Mouse (Mus musculus) heart, embryonic 16.5 days (tissue): ENCODE results near the gene Kcnj4. TPM values are rescaled to one million over a fixed set of nuclear protein-coding genes. Genes with fewer than 3 reads are reported as not detected.
A peak's percentile ranks its signal among the peaks of the same experiment; 100 is the strongest.

Experiments used
- ATAC-seq: fragments of 200-750 bp; cut with Nextera tagmentation; replicated peaks from 2 replicates; pipeline ENCODE4 v1.8.0; 2017; ENCODE audit warnings: moderate number of reproducible peaks; ENCODE audit not compliant: insufficient read depth, low FRiP score; ENCODE audit errors: extremely low read depth
- H3K27ac ChIP-seq: fragments of 300-500 bp; sonication (generic); 2 replicates; pipeline ENCODE4 v1.5.1; 2014; ENCODE audit warnings: mild to moderate bottlenecking, low read length, control low read depth, moderate library complexity
- H3K27me3 ChIP-seq: fragments of 300-500 bp; sonication (generic); 2 replicates; pipeline ENCODE4 v1.6.1; 2014; ENCODE audit warnings: low read length, mixed read lengths; ENCODE audit not compliant: control insufficient read depth, insufficient read depth
- H3K36me3 ChIP-seq: fragments of 300-500 bp; sonication (generic); 2 replicates; pipeline ENCODE4 v1.6.1; 2014; ENCODE audit not compliant: control insufficient read depth, insufficient read depth
- H3K4me1 ChIP-seq: fragments of 300-500 bp; sonication (generic); 2 replicates; pipeline ENCODE4 v1.6.1; 2014; ENCODE audit warnings: low read length, mixed read lengths; ENCODE audit not compliant: control insufficient read depth, insufficient read depth
- H3K4me2 ChIP-seq: fragments of 300-500 bp; sonication (generic); 2 replicates; pipeline ENCODE4 v1.6.1; 2014; ENCODE audit warnings: low read depth, mild to moderate bottlenecking, control low read depth, low read length
- H3K4me3 ChIP-seq: fragments of 300-500 bp; sonication (generic); 2 replicates; pipeline ENCODE4 v1.5.1; 2014; ENCODE audit warnings: mild to moderate bottlenecking, control low read depth, low read length
- H3K9ac ChIP-seq: fragments of 300-500 bp; sonication (generic); 2 replicates; pipeline ENCODE4 v1.6.1; 2014; ENCODE audit warnings: low read length, control low read depth
- H3K9me3 ChIP-seq: fragments of 300-500 bp; sonication (generic); replicated peaks from 2 replicates; pipeline ENCODE4 v1.6.1; 2016; ENCODE audit warnings: low read length; ENCODE audit not compliant: control insufficient read depth
- WGBS: fragments of 180-500 bp; shearing (Covaris S2); extraction: QIAGEN DNeasy Blood & Tissue Kit; methylation state at CpG from one replicate; pipeline ENCODE4 v1.1.7; 2014; 5-methylcytosine and 5-hydroxymethylcytosine counted together
- microRNA-seq: library from miRNA; unstranded; fragments of <30 nt; microRNA quantifications from one replicate; pipeline ENCODE4, GENCODE M21; 2017
- polyA plus RNA-seq: library from polyadenylated mRNA; unstranded; fragments of >200 nt; fragmentation: Nextera tagmentation; extraction: Ambion mirVana; gene quantifications from 2 replicates; pipeline ENCODE4 v1.2.1, GENCODE M21; 2015

Gene Kcnj4
- polyA plus RNA-seq, 1 experiment from 2014 or later = 0.22 TPM

DNA sequence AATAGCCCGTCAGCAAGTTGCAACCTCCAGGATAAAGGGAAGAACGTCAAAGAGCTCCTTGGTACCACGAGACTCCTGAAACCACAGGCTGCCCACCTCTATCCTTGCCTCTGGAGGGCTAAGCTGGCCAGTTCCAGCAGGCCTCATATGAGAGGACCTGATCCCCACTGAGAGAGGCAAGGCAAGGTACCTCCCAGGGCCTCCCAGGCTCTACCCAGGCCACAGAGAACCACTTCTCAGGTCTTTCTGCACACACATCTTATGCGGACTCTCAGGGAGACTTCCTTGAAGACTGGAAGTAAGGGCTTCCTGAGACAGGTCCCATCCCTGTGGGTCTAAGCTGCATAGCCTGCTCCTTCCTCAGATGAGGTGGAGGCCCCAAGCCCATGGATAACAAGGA is 65.7 kb downstream of the Kcnj4 start:
- H3K4me2 ChIP-seq = peak overlapping the region; percentile 94; the same call in 1 of the 2 replicates
- no peak overlapping the region for H3K4me3 ChIP-seq
- peaks cover 7% of the 10 kb centered on the region for H3K36me3 ChIP-seq
- peaks cover 72% of the 10 kb centered on the region for H3K4me1 ChIP-seq
- H3K27ac ChIP-seq = no peak overlapping the region; the same call in 1 of the 2 replicates
- H3K9me3 ChIP-seq = no peaks in the 10 kb centered on the region
- ATAC-seq = no peak
- no peaks in the 10 kb centered on the region for H3K27me3 ChIP-seq
- 64% methylated on average over 4 of the region's 4 CpGs for WGBS
- peak overlapping the region; percentile 58 for H3K9ac ChIP-seq

DNA sequence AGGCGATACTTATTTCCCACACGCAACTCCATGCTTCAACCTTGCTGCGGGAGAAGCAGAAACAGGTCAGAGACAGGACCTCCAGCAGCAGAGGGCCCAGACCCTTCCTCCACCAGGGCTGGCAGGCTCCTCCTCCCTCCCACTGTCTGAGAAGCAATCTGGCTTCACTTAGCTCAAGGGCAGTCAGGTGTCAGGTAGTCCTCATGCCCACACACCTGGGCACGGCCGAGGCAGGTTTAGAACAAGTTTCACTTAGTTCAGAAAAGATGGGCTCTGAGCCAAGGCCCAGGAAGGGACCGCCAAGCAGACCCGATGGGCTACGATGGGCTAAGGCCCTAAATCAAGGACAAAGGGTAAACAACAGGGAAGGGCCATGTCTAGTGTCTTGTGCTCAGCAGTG is 66.2 kb downstream of the Kcnj4 start:
- Histone ChIP-seq H3K27ac (peak overlapping the region; percentile 58), H3K4me2 (peak overlapping the region; percentile 94), H3K4me1 (peaks cover 68% of the 10 kb centered on the region), H3K36me3 (peaks cover 7% of the 10 kb centered on the region), H3K9me3 (no peaks in the 10 kb centered on the region), H3K27me3 (no peaks in the 10 kb centered on the region), H3K9ac (peak overlapping the region; percentile 58), H3K4me3 (0 out of 2 replicates have a peak overlapping the region, but pooled peaks have one; percentile 2)
- no peak for ATAC-seq
- WGBS = 52% methylated on average over 8 of the region's 8 CpGs

DNA sequence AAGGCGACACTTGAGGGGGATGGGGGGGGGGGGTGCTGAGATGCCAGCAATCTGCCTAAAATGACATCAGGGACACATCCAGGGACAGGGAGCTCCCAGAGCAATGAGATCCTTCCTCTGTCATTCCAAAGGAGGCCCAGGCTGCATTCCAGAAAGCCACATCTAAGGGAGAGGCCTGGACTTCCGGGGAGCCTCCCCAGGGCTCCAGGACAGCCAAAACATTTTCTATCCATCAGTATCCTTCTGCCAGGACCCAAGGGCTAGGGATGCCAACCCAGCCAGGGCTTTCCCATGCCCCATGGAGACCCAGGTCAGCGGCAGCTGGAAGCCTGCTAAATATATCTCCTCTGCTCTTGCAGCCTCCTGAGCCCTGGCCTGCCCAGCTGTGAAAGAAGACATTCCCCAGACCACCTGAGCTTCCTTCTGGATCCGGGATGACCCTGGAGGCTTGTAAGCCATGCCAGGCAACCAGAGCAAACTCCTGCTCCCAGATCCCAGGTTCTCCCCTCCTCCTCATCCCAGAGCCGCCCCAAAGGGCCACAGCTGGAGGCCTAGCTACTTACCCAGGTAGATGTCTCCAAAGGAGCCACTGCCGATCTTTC is 66.7 kb downstream of the Kcnj4 start:
- ATAC-seq = no peak
- Histone ChIP-seq H3K4me1 (peaks cover 72% of the 10 kb centered on the region), H3K9ac (peak overlapping the region; percentile 58), H3K4me3 (0 out of 2 replicates have a peak overlapping the region, but pooled peaks have one; percentile 2), H3K27ac (peak overlapping the region; percentile 58), H3K9me3 (no peaks in the 10 kb centered on the region), H3K4me2 (peak overlapping the region; percentile 94), H3K27me3 (no peaks in the 10 kb centered on the region), H3K36me3 (peaks cover 7% of the 10 kb centered on the region)
- WGBS = 40% methylated on average over 6 of the region's 6 CpGs

GRCm38 (mm10) chr15:79437541-79438208 is 67.4 kb downstream of the Kcnj4 start:
- Histone ChIP-seq H3K36me3 (peaks cover 7% of the 10 kb centered on the region), H3K9ac (no peak overlapping the region), H3K4me2 (no peak overlapping the region), H3K4me1 (peaks cover 75% of the 10 kb centered on the region), H3K4me3 (no peak overlapping the region), H3K27ac (no peak overlapping the region), H3K9me3 (no peaks in the 10 kb centered on the region), H3K27me3 (no peaks in the 10 kb centered on the region)
- WGBS = 76% methylated on average over 12 of the region's 12 CpGs
- no peak for ATAC-seq

GRCm38 (mm10) chr15:79436481-79436921 is 68.5 kb downstream of the Kcnj4 start:
- no peak overlapping the region for H3K4me3 ChIP-seq
- H3K27ac ChIP-seq = peak overlapping the region; percentile 58
- WGBS = 43% methylated on average over 7 of the region's 7 CpGs
- peak overlapping the region; percentile 24; the same call in 1 of the 2 replicates for H3K9ac ChIP-seq
- H3K9me3 ChIP-seq = no peaks in the 10 kb centered on the region
- 0 out of 2 replicates have a peak overlapping the region, but pooled peaks have one; percentile 6 for H3K4me2 ChIP-seq
- peaks cover 7% of the 10 kb centered on the region for H3K36me3 ChIP-seq
- peaks cover 80% of the 10 kb centered on the region for H3K4me1 ChIP-seq
- no peak for ATAC-seq
- no peaks in the 10 kb centered on the region for H3K27me3 ChIP-seq

GRCm38 (mm10) chr15:79435191-79435671 is 69.8 kb downstream of the Kcnj4 start:
- Histone ChIP-seq H3K9ac (peak overlapping the region; percentile 27), H3K4me1 (peaks cover 73% of the 10 kb centered on the region), H3K9me3 (no peaks in the 10 kb centered on the region), H3K36me3 (peaks cover 12% of the 10 kb centered on the region), H3K27ac (peak overlapping the region; percentile 76), H3K4me2 (no peak overlapping the region; the same call in 1 of the 2 replicates), H3K27me3 (no peaks in the 10 kb centered on the region), H3K4me3 (no peak overlapping the region)
- 26% methylated on average over 7 of the region's 7 CpGs for WGBS
- no peak for ATAC-seq

Small RNA genes lying within 50 kb of the gene (microRNA-seq; reads per million reads assigned to microRNA genes)
- gene Gm44302 = not detected

Other genes with a start within 250 kb of the Kcnj4 start
- 14.2 and 17.3 TPM in 2 replicates for gene Baiap2l2, start 219.7 kb downstream of the Kcnj4 start, polyA plus RNA-seq
- gene Pla2g6, start 176.9 kb downstream of the Kcnj4 start, polyA plus RNA-seq = 12.1 and 13.7 TPM in 2 replicates
- 3.9 and 4.1 TPM in 2 replicates for gene Maff, start 158.6 kb downstream of the Kcnj4 start, polyA plus RNA-seq
- gene Tmem184b, start 101.7 kb downstream of the Kcnj4 start, polyA plus RNA-seq = 71.7 and 75.2 TPM in 2 replicates
- gene Csnk1e, start 49.7 kb downstream of the Kcnj4 start, polyA plus RNA-seq = 54.0 and 70.2 TPM in 2 replicates
- gene Kdelr3, start 11.2 kb upstream of the Kcnj4 start, polyA plus RNA-seq = 69.2 and 69.8 TPM in 2 replicates
- gene Ddx17, start 41.5 kb upstream of the Kcnj4 start, polyA plus RNA-seq = 30.8 and 30.9 TPM in 2 replicates
- gene Dmc1, start 99.9 kb upstream of the Kcnj4 start, polyA plus RNA-seq = 1.3 and 1.4 TPM in 2 replicates
- gene Fam227a, start 153.7 kb upstream of the Kcnj4 start, polyA plus RNA-seq = 0.75 and 1.1 TPM in 2 replicates
- 59.5 and 59.8 TPM in 2 replicates for gene Cby1, start 154.0 kb upstream of the Kcnj4 start, polyA plus RNA-seq
- gene Tomm22, start 165.6 kb upstream of the Kcnj4 start, polyA plus RNA-seq = 245 and 258 TPM in 2 replicates
- gene Josd1, start 182.7 kb upstream of the Kcnj4 start, polyA plus RNA-seq = 22.3 and 23.2 TPM in 2 replicates
- 29.4 and 30.3 TPM in 2 replicates for gene Gtpbp1, start 185.6 kb upstream of the Kcnj4 start, polyA plus RNA-seq
- 6.2 and 7.9 TPM in 2 replicates for gene Sun2, start 237.3 kb upstream of the Kcnj4 start, polyA plus RNA-seq